Mouse (Mus musculus) midbrain, embryonic 16.5 days (tissue): ENCODE measurements at regions not wholly inside any gene's neighbourhood (a gene's known extent, or its start where the extent isn't known, plus 50 kb on each side); places are given as distances from the start of the nearest gene placed in this dataset.

Source experiments
- ATAC-seq: fragments of 200-750 bp; cut with Nextera tagmentation; 2 replicates; pipeline ENCODE4 v1.8.0; 2017; ENCODE audit warnings: moderate TSS enrichment
- H3K27ac ChIP-seq: fragments of 300-500 bp; sonication (generic); 2 replicates; pipeline ENCODE4 v1.5.1; 2014; ENCODE audit warnings: mild to moderate bottlenecking, low read length, mixed read lengths
- H3K27me3 ChIP-seq: fragments of 300-500 bp; sonication (generic); 2 replicates; pipeline ENCODE4 v1.6.1; 2014; ENCODE audit warnings: low read depth, low read length, mixed read lengths; ENCODE audit not compliant: control insufficient read depth, insufficient read depth
- H3K36me3 ChIP-seq: fragments of 300-500 bp; sonication (generic); 2 replicates; pipeline ENCODE4 v1.6.1; 2014; ENCODE audit warnings: mild to moderate bottlenecking, low read length, moderate library complexity, mixed read lengths; ENCODE audit not compliant: control insufficient read depth, insufficient read depth
- H3K4me1 ChIP-seq: fragments of 300-500 bp; sonication (generic); 2 replicates; pipeline ENCODE4 v1.6.1; 2014; ENCODE audit warnings: mild to moderate bottlenecking, low read length, mixed read lengths; ENCODE audit not compliant: control insufficient read depth, insufficient read depth
- H3K4me2 ChIP-seq: fragments of 300-500 bp; sonication (generic); 2 replicates; pipeline ENCODE4 v1.6.1; 2014; ENCODE audit warnings: mild to moderate bottlenecking, low read length, mixed read lengths
- H3K4me3 ChIP-seq: fragments of 300-500 bp; sonication (generic); 2 replicates; pipeline ENCODE4 v1.5.1; 2014; ENCODE audit warnings: low read depth, mild to moderate bottlenecking, low read length, moderate library complexity, mixed read lengths
- H3K9ac ChIP-seq: fragments of 300-500 bp; sonication (generic); 2 replicates; pipeline ENCODE4 v1.6.1; 2014; ENCODE audit warnings: low read depth, low read length, mixed read lengths
- H3K9me3 ChIP-seq: fragments of 300-500 bp; sonication (generic); replicated peaks from 2 replicates; pipeline ENCODE4 v1.6.1; 2014; ENCODE audit warnings: mild to moderate bottlenecking, low read length, mixed read lengths; ENCODE audit not compliant: control insufficient read depth, poor library complexity, severe bottlenecking
- WGBS: fragments of 180-500 bp; shearing (Covaris S2); extraction: QIAGEN DNeasy Blood & Tissue Kit; methylation state at CpG from one replicate; pipeline ENCODE4 v1.1.7; 2014; 5-methylcytosine and 5-hydroxymethylcytosine counted together

GRCm38 (mm10) chr14:104867540-104867939 lies 309.6 kb downstream of the Rbm26 start:
- Histone ChIP-seq H3K27ac (no peak overlapping the region), H3K4me2 (no peak overlapping the region), H3K4me3 (no peak overlapping the region), H3K36me3 (no peaks in the 10 kb centered on the region), H3K9ac (no peak overlapping the region), H3K9me3 (no peaks in the 10 kb centered on the region), H3K27me3 (no peaks in the 10 kb centered on the region), H3K4me1 (no peaks in the 10 kb centered on the region)
- WGBS, result 84% methylated on average over 6 of the region's 6 CpGs
- no peak for ATAC-seq

DNA sequence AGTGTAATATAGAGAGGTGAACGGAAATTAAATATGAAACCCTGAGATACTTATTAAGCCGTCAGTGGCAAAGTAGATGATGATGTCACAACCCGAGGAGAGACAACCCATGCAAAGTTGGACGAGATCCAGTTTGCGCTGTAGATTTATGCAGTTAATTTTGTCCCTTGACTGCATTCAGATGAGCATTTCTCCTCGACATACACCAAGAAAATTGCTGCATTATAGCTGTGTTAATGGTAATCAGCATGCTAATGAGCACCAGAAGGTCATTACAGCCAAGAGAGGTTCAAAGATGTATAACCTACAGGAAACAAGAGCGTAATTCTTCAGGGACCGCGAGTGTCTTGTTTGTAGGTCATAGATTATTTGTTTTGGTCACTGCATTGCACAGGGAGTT lies 313.2 kb downstream of the Rbm26 start:
- WGBS, result 61% methylated on average over 9 of the region's 9 CpGs
- H3K4me1 ChIP-seq, result no peaks in the 10 kb centered on the region
- H3K27me3 ChIP-seq, result no peaks in the 10 kb centered on the region
- no peak overlapping the region for H3K4me3 ChIP-seq
- no peak overlapping the region for H3K4me2 ChIP-seq
- H3K9ac ChIP-seq, result no peak overlapping the region
- H3K27ac ChIP-seq, result no peak overlapping the region
- no peak for ATAC-seq
- no peaks in the 10 kb centered on the region for H3K9me3 ChIP-seq
- H3K36me3 ChIP-seq, result no peaks in the 10 kb centered on the region

- 51% methylated on average over 1 of the region's 1 CpGs for WGBS
- no peak overlapping the region for H3K4me3 ChIP-seq
- H3K36me3 ChIP-seq, result no peaks in the 10 kb centered on the region
- no peak for ATAC-seq
- no peak overlapping the region for H3K4me2 ChIP-seq
- no peaks in the 10 kb centered on the region for H3K9me3 ChIP-seq
- no peak overlapping the region for H3K9ac ChIP-seq
- no peak overlapping the region for H3K27ac ChIP-seq
- H3K4me1 ChIP-seq, result no peaks in the 10 kb centered on the region
- no peaks in the 10 kb centered on the region for H3K27me3 ChIP-seq
Measured at GRCm38 (mm10) chr14:104855913-104856312, 321.2 kb downstream of the Rbm26 start.

DNA sequence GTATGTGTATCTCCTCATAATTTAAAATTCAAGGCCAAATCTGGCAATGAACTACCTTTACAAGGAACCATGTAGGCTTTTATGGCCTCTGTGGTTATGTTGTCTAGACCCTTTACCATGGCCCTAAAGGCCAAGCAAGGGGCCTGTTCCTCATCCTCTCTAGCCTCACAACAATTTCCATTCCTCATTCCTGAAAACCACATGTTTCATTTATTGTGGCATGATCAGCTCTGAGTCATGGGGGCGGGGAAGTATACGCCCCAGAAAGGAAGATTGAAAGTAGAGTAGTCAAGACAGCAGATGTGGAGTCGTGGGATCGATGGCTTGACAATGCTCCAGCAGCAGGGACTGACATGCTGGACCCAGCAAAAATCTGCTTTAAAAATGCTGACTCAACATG lies 326.8 kb upstream of the Rnf219 start:
- 95% methylated on average over 4 of the region's 4 CpGs for WGBS

DNA sequence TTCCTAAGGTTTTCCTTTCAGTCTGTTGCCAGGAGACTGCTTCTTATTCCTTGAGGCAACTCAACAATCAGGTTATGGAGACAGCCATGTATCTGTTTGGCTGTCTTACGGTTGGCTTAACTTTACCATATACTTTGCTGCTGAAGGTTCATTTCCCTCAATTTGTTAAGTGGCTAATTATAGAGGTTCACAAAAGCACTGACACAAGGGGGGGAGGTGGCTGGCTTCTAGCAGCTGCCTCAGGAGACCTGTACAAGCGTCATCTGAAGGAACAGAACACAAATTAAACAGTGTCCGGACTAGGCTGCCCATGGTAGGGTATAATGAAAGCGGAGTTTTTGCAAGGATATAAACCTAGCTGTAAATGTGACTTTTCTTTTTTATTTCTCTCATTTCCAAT lies 305.0 kb upstream of the Rnf219 start:
- no peak overlapping the region for H3K27ac ChIP-seq
- H3K4me2 ChIP-seq, result no peak overlapping the region
- H3K9ac ChIP-seq, result no peak overlapping the region
- 49% methylated on average over 4 of the region's 4 CpGs for WGBS
- ATAC-seq, result no peak
- no peaks in the 10 kb centered on the region for H3K36me3 ChIP-seq
- no peaks in the 10 kb centered on the region for H3K27me3 ChIP-seq
- no peaks in the 10 kb centered on the region for H3K4me1 ChIP-seq
- H3K9me3 ChIP-seq, result no peaks in the 10 kb centered on the region
- H3K4me3 ChIP-seq, result no peak overlapping the region

More for the DNA sequence above, 326.8 kb upstream of the Rnf219 start:
- Histone ChIP-seq H3K9me3 (no peaks in the 10 kb centered on the region), H3K4me2 (no peak overlapping the region), H3K27ac (no peak overlapping the region), H3K9ac (no peak overlapping the region), H3K4me1 (no peaks in the 10 kb centered on the region), H3K4me3 (no peak overlapping the region), H3K27me3 (no peaks in the 10 kb centered on the region), H3K36me3 (no peaks in the 10 kb centered on the region)
- ATAC-seq, result no peak

DNA sequence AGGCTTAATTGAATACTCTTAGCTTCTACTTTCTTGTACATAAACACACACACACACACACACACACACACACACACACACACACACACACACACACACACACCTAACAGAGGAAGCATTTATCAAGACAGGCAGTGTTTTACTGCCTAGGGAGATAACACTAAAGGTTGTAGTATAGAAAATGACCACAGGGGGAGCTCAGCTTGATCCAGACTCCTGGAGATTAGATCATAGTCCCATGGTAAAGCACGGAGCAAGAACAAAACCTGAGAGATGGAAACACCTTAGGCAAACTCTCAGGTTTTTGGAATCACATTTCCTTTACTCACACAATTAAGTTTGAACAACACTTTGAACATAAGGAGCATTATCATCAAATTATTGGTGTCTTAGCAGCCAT lies 302.5 kb upstream of the Rnf219 start:
- no peaks in the 10 kb centered on the region for H3K4me1 ChIP-seq
- H3K9me3 ChIP-seq, result no peaks in the 10 kb centered on the region
- no peaks in the 10 kb centered on the region for H3K36me3 ChIP-seq
- no peak overlapping the region for H3K9ac ChIP-seq
- ATAC-seq, result no peak
- no peak overlapping the region for H3K4me3 ChIP-seq
- H3K27ac ChIP-seq, result no peak overlapping the region
- H3K4me2 ChIP-seq, result no peak overlapping the region
- 50% methylated on average over 1 of the region's 1 CpGs for WGBS
- H3K27me3 ChIP-seq, result no peaks in the 10 kb centered on the region

- no peaks in the 10 kb centered on the region for H3K9me3 ChIP-seq
- H3K36me3 ChIP-seq, result no peaks in the 10 kb centered on the region
- H3K9ac ChIP-seq, result no peak overlapping the region
- 79% methylated on average over 1 of the region's 1 CpGs for WGBS
- no peak overlapping the region for H3K27ac ChIP-seq
- no peaks in the 10 kb centered on the region for H3K27me3 ChIP-seq
- H3K4me2 ChIP-seq, result no peak overlapping the region
- no peaks in the 10 kb centered on the region for H3K4me1 ChIP-seq
- H3K4me3 ChIP-seq, result no peak overlapping the region
- no peak for ATAC-seq
Measured at GRCm38 (mm10) chr14:104824224-104824623, 301.8 kb upstream of the Rnf219 start.

DNA sequence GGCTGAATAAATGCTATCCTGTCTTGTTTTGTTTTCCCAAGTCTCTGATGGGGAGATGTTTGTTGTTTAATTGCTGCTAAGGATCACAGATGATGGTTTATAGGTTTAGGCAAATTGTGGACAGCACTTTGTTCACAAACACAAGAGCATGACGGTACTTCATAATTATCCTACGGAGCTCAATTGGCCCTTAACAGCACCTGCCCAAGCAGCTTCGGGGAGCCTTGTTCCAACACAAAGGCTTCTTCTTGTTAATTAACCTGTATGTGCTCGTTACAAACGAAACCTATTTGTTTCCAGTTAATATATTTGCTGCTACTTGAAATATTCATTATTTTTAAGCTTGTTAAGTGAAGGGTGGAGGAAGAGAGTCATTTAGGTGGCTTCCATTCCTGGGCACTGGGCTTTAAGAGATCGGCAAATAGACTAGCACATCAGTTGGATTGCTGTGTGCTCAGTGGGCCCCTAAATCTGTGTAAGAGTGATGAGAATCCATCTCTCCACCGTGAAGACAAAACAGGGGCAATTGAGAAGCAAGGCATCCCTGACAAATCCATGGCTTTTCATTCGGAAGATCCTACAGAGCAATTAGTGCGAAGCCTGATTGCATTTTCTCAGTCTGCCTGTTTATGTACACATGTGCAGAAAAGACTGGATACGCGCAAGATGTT lies 299.6 kb upstream of the Rnf219 start:
- WGBS, result 61% methylated on average over 11 of the region's 11 CpGs

GRCm38 (mm10) chr14:104819106-104819505 lies 296.7 kb upstream of the Rnf219 start:
- H3K27ac ChIP-seq, result no peak overlapping the region
- no peaks in the 10 kb centered on the region for H3K36me3 ChIP-seq
- no peaks in the 10 kb centered on the region for H3K4me1 ChIP-seq
- H3K4me3 ChIP-seq, result no peak overlapping the region
- H3K4me2 ChIP-seq, result no peak overlapping the region
- no peak for ATAC-seq
- H3K9ac ChIP-seq, result no peak overlapping the region
- WGBS, result 84% methylated on average over 4 of the region's 4 CpGs
- H3K27me3 ChIP-seq, result no peaks in the 10 kb centered on the region
- H3K9me3 ChIP-seq, result no peaks in the 10 kb centered on the region

More for the DNA sequence above, 299.6 kb upstream of the Rnf219 start:
- ATAC-seq, result no peak
- H3K27me3 ChIP-seq, result no peaks in the 10 kb centered on the region
- H3K9me3 ChIP-seq, result no peaks in the 10 kb centered on the region
- H3K4me3 ChIP-seq, result no peak overlapping the region
- no peak overlapping the region for H3K27ac ChIP-seq
- H3K4me2 ChIP-seq, result no peak overlapping the region
- H3K9ac ChIP-seq, result no peak overlapping the region
- no peaks in the 10 kb centered on the region for H3K36me3 ChIP-seq
- H3K4me1 ChIP-seq, result no peaks in the 10 kb centered on the region
